Mouse (Mus musculus) ovary, postnatal 10 days (tissue): ENCODE measurements around the gene Rtn1.

Source experiments
- DNase-seq: peaks from one replicate; pipeline ENCODE4 v3.0.0; 2022; ENCODE audit warnings: low spot score

Rtn1 gene

DNA sequence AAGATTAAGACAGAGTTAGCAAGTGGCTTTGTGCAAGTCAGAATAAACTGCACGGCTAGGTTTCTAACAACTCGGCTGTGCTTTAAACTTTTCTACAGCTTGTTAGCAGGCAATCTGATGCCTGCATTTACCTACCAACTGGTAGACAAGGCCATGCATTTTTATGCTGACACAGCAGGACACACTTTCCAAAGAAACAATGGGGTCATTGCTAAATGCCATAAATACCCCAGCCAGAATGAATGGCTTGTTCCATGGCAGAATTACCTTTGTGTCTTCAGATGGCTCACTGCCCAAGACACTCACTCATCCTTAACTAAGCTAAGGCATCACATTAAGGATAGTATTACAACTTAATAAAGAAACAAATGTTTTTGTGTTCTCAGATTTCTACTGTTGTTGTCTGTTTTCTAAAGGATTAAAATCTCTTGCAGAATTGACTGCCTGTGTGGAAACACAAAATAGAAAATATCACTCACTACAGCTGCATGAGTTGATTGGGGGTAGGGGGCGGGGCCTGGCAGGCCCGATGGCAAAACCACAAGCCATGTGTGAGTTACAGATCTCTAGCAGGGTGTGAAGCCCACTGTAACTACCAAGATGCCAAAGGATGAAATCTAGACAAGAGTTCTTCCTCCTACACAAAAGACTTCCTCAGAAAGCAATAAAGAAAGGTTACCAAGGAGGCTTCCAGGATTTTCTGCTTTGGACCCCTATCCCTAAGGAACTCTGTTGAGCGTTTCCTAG lies 129.6 kb downstream of the Rtn1 start:
- DNase-seq: no peak

DNA sequence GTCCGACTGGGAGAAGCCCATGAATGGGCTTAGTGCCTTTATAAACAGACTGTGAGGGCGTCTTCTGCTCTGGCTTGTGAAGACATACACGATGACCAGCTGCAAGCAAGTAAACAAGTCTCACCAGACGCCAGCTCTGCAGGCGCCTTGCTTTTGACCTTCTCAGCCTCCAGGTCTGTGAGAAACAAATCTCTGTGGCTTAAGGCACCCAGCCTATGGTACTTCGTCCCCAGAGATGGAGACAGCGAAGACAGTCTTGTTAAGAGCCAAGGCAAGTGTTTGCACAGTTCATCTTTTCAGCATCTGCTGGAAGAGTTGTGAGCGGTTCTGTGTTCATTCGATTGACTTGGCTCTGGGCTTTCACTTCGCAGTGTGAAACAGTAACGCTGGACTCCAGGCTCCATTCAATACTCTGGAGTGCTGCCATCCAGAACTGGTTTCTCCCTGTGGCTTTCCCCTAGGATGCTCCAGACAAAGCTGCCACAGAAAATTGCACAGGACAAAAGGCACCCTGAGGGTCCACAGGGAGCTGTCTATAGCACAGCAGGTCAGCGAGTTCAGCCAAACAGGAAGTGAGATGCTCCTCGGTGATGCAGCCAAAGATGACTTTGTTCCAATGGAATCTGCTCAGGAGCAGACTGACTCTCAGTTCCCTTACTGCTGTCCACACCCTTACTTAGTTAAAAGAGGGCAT lies 135.0 kb downstream of the Rtn1 start:
- DNase-seq: no peak

DNA sequence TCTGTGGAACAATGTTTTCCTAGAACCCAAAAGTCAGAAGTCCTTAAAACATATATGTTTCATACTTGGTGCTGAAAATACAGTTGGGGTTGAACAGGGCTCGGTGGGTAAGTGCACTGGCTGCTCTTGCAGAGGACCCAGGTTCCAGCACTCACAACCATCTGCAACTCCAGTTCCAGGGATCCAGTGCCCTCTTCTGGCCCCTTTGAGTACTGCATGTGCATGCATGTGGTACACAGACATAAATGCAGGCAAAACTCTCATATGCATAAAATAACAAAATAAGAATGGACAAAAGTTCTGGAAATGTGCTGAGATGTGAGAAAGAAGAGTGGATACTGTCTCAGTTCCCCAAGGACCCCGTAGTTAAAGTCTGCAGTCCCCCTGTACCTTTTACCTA lies 141.2 kb downstream of the Rtn1 start:
- no peak for DNase-seq

DNA sequence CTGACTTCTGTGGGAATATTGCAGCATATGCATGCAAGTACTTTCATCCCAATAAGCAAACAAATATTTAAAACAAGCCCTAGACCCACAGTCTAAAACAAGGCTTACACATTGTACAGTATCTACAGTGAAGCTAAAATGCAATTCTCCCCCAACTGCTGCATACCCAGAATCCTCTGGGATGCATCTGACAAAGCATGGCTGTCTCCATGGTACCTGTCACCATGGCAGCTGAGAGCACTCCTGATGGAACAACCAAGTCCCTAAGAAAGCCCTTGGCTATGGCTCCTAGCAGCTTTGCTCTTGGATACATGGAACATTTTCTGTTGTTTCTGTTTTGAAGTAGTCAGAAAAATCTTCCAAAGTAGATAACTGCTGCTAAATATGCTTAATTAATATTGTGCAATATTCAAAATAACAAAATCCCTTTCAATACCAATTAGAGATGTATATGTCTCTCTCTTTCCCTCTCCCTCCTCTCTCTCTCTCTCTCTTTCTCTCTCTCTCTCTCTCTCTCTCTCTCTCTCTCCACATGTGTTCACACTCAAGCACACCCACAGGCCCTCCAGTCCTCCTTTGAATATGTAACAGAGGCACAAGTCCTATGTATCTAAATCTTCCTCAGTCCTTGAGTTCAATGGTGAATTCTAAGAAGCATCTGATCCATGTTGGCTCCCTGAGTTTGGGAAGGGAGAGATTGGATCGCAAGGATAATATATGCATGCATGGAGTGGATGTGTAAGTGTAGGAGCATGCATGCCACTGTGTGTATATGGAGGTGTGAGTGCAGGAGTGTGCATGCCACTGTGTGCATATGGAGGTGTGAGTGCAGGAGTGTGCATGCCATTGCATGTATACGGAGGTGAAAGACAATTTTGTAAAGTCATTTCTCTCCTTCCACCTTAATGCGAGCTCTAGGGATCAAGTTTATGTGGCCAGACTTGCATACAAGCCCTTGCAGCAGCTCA lies 143.3 kb downstream of the Rtn1 start:
- no peak for DNase-seq

DNA sequence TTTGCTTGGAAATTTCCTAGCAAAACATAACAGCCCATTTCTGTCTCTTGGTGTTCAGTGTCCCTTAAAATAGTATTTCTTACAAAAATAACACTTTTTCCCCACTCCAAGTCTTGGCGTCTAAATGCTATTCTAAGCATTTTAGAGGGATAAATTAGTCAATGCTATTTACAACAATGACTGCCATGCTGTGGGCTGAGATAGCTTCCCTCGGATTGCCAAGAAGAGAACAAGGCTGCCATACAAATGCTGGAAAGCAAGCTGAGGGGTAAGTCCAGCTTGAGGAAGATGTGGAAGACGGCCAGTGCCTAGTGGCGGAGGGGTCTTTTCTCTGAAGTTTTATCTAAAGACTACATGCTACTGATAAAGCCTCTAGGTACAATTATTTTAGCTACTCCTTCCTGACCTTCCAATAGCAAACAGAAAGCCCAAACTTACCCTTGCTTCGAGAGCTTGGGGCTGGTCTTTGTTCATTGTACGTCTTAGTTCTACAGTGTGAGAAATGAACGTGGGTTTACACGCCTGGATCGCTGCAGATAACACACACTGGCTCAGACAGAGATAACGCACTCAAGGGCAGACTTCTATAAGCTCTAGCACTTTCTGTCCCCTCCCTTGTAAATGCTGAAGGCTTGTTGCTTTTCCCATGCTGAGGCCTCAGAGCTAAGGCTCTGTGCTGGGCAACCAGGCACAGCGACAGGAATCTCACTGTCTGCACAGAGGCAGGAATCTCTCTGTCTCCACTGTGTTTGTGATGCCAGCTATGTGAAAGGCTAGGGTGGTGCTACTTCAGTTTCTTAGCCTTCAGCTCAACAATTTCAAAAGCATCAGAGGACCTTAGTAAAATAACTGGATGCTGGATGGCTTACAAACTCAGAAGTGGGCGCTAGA lies 145.4 kb downstream of the Rtn1 start:
- no peak for DNase-seq

DNA sequence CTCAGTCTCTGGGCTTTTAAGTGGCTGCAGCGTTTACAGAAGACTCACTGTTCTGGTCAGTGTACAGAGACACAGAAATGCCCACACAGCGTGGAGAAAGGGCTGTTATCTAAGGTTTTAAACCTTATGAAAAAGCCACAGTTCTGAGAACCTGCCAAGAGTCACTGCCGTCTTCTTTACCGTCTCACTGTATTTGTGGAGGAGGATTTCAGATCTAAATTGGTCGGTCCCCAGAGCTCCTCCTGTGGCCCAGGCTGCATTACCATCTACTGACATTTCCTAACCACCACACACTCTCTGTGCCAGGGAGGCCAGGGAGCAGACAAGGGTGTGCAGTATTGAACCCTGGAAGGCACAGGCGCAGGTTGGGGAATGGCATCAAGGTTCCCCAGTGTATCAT lies 151.9 kb downstream of the Rtn1 start:
- DNase-seq: no peak

DNA sequence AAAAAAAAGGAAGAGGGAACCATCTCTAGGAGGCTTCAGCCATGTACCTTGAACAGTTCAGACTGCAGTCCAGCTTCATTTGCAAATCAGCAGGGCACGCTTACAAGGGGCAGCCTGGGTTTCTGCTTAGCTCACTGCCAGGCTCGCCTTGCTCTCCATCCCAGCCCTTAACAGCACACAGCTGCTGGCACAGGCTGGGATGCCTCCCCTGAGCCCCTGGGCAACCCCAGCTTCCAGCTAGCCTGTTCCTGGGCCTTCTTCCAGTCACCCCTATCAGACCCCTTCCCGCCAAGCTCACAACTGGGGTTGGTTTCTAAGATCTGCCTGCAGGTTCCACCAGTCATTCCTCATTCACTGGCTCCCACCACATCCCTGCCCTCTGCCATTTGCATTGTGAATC lies 155.8 kb downstream of the Rtn1 start:
- DNase-seq: no peak

DNA sequence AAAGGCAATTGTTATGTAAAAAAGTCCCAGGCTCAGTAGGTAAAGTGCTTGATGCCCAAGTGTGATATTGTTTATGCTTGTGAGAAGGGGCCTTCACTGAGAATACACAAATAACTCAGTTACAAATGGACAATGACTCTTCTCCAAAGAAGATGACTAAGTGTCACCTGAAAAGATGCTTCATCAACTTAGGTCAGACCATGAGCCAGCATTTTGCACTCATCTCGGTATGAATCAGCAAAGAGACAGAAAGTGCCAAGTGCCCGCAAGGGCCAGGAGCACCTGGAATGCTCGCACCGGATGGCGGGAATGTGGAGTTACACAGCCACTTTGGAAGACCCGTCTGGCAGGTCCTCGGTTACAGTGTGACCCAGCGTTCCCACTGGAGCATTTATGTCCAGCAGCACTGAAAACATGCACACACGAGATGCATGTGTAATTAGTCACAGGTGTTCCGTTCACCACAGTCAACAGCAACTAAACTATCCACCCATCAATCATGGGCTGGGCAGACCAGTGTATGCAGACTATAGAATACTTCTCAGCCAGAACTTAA lies 156.9 kb downstream of the Rtn1 start:
- no peak for DNase-seq

DNA sequence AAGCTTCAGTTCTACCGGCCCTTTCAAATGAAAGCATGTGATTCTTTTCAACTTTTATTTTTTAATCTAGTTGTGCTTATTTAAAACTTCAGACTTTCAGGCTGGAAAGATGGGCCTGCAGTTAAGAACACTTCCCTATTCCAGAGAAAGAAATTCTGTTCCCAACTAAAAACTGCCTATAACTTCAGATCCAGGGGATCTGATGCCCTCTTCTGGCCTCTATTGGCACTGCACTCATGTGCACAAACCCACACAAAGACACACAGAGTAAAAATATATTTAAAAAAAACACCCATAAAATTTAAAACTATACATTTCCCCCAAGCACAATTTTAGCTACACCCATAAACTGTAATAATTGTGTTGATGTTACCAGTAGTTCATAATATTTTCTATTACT lies 163.9 kb downstream of the Rtn1 start:
- no peak for DNase-seq

DNA sequence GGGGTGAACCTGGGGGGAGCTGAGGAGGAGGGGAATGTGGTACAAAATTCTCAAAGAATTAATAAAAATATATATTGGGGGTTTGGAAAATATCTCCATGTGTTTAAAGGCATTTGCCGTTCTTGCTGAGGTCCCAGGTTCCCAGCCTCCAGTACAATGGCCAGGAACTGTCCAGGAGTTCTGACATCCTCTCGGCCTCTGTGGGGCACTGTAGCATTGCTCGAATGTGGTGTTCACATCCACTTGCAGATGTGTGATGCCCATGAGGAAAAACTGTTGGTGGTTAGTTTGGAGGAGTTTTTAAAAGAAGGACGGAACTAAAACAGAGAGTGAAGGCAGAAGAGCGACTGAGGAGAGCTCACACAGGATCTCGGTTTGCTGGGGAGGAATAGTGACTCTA lies 166.0 kb downstream of the Rtn1 start:
- no peak for DNase-seq

DNA sequence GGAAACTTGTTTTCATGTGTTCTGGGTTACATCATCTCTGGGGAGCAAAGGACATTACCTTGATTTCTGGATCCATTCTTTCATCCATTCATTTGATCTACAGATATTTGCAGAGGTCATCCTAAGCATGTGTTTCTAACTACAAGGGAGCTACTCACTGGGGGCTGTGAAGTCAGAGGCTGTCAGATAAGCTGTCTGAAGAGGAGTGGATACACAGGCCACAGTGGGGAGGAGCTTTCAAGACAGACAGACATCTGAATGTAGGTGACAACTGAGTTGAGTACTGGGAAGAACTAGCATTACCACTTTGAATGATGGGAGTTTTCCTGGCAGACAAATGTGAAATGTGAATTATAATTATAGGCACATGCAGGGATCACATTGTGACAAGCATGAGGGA lies 168.3 kb downstream of the Rtn1 start:
- DNase-seq: no peak

DNA sequence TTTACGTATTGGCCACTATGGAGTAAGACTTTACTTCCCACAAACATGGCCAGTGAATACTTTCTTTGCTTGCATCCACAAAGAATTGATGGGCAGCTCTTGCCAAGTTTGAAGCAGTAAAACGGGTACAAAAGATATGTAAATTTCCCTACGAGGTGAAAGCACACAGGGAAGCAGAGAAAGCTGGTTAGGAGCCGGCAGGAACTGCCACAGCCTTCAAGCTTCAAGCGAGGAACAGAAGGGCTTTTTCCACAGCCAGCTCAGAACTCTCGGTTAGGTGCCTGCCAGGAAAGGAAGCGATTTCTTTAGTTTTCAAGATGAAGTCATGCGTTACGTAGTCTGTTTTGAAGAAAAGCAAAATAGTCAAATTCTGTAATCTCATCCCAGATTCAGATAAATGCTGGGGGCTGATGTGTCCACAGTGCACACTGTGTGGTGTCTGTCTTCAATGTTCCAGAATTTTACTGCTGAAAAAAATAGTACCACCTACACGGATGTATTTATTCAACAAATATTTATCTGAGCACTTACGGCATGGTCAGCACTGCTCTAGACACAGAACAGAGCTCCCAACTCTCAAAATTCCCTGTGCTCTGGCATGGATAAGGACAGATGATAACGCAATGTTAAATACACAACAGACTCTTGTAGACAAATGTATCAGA lies 169.5 kb downstream of the Rtn1 start:
- no peak for DNase-seq

DNA sequence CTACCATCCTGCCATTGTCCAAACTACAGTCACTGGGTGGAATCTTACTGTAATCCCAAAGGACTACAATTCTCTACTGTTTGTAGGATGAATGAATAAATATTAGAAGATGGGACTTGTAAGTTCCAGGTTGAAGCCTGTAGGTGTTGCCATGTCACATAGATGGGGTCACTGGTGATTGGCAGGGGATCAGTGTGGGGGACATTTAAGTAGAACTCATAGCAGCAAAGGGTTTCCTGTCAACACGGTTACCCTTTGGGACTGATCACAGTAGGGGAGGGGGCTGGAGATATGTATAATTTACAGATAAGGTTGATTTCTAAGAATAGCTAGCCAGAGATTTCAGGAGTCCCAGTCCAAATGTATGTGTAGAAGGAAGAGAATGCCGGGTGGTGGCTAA lies 171.6 kb downstream of the Rtn1 start:
- no peak for DNase-seq

DNA sequence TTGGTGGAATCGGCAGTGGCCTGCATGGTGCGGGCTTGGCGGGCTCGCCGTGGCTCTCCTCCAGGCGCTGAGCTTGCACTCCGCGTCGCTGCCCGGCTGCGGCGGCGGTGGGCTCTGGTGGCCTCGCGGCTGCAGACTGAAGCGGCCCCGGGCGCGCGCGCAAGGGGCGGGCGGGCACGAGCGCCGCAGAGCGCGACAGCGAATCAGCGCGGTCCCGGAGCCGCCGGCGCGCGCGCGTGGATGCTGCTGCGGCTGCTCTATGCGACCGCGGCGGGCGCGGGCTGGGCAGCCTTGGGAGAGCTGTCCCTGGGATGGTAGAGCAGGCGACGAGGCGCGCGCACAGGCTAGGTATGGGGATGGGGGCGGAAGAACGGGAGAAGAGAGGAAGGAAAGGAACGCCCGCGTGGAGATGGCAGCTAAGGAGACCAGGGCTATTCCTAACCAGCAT lies 172.3 kb downstream of the Rtn1 start:
- peak; percentile 13 for DNase-seq

DNA sequence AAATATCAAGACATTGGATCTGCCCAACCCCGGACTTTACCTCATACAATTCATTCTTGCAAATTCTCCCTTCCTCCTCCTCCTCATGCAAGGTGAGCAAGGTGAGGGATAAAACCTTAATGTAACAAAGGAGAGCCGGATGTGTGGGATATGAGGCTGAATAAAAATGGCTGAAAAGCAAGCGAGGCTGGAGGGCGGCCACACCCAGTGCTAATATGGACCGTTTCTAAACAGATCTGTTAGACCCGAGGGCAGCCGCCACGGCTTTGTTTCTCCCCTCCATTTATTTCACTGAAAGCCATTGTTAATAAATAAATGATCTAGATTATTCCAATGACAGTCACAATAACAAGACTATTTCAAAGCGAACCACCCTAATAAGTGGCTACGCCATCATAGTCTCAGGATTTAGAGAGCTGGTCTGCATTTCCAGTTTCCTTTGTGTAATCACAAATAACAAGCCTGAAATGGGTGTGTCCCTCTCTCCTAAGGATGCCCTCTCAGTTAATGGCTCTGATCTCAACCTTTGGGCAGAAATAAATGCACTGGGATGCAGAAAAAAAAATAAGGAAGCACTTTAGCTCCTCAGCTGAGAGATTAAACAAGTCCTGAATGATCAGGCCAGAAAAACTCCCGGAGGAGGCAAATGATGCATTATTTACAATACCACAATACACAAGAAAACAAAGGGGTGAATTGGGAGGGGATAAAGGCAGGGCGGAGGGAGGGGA lies 173.1 kb downstream of the Rtn1 start:
- DNase-seq: no peak

DNA sequence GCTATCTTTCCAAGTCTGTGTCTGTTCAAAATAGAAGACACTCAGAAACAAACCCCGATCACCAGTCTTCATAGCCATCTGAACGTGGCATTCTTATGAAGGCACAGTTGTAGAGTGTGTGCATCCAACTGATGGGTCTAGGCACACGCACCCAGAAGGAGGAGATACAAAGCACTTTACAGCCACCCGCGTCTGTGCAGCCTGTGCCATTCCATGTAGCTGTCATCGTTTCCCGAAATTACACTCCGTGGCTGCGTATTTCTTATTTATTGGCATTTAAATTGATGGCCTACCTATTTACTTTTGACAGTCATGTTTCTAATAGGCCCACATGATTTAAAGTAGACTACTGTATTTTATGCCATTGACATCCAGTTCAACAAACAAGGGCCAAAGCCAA lies 173.9 kb downstream of the Rtn1 start:
- no peak for DNase-seq

DNA sequence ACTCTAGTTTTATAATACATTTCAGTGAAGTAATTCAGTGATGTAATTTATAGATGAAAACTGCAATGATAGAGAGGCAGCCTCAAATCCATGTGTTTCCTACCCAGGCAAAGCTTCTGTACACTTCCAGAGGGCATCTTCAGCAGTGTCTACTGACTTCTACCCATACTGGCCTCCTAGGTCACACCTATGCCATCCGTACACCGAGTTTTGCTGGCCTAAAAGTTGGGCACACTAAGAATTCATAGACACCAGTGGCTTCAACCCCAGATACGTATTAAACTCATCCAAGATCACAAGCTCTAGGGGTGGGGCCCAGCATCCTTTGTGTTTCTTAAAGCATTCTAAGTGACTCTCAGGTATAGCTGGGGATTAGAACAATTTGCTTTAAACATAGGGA lies 174.7 kb downstream of the Rtn1 start:
- no peak for DNase-seq

DNA sequence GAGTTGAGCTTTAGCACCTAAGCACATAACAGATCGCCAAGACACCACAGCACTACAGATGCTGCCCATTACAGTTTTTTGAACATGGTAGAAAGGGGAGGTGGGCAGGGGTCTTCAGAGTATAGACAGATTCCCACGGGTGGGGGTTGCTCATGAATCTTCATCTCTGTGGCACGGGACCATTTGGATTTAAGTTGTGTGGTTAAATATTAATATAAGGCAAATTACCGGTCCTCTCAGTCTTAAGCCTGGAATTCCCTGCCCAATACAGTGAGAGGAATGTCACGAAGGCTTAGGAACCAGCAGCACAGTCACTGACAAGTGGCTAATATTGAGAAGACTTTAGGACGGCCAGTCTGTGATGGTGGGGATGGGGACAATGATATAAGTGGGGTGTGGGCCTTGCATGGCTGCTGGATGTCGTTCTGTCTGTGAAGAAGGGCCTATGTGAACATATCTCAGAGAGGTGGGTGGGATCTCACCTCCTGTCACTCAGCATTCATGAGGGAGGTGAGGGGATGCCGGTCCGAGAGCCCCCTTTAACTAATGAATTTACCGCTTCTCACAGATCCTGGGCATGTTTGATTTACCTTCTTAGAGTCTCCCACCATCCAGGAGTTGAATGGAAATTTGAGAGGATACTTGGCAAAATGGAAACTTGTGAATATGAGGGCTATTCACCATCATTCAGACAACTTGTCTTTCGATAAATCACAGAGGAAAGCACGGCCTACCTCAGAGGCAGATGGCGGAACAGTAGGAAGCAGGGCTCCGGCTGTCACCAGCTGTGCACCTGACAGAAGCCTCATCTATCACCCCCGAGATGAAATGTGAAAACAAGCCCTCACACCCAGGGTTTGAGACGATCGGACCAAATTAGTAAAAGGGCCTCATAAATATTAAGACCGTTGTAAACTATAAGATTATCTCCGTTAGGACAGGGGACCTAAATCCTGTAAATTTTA lies 175.7 kb downstream of the Rtn1 start:
- no peak for DNase-seq

DNA sequence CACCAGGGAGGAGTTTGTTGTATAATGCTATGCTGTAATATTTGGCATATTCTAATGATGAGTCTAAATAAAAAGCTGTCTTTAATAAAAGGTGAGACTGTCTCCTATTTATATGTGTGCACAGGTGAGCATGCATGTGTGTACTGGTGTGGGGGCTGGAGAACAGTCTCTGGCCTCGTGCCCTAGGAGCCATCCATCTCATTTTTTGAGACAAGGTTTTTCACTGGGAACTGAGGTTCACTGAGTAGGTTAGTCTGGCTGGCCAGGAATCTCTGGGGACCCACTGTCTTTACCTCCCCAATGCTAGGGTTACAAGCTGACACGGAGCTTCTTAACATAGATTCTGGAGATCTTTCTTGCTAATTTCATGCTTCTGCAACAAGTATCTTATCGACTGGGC lies 176.7 kb downstream of the Rtn1 start:
- DNase-seq: no peak
